Mouse (Mus musculus) liver, embryonic 16.5 days (tissue): Measurements from ENCODE around the gene Bpifb2. TPM values are rescaled to one million over a fixed set of nuclear protein-coding genes. Genes with fewer than 3 reads are reported as not detected.
"Not testable (repeated sequence)": the region's sequence is repeated elsewhere in the genome, so short reads cannot be mapped to it uniquely, and the experiment has no call there.

Experiments
- ATAC-seq: fragments of 200-750 bp; cut with Nextera tagmentation; 2 replicates; pipeline ENCODE4 v1.8.0; 2017; ENCODE audit warnings: low read depth, mild to moderate bottlenecking, moderate number of reproducible peaks, moderate library complexity
- H3K27ac ChIP-seq: fragments of 300-500 bp; sonication (generic); 2 replicates; pipeline ENCODE4 v1.5.1; 2014; ENCODE audit warnings: mild to moderate bottlenecking, low read length
- H3K27me3 ChIP-seq: fragments of 300-500 bp; sonication (generic); 2 replicates; pipeline ENCODE4 v1.6.1; 2014; ENCODE audit warnings: low read depth, low read length, mixed read lengths; ENCODE audit not compliant: control insufficient read depth, insufficient read depth
- H3K36me3 ChIP-seq: fragments of 300-500 bp; sonication (generic); 2 replicates; pipeline ENCODE4 v1.6.1; 2014; ENCODE audit warnings: mild to moderate bottlenecking; ENCODE audit not compliant: control insufficient read depth, insufficient read depth
- H3K4me1 ChIP-seq: fragments of 300-500 bp; sonication (generic); 2 replicates; pipeline ENCODE4 v1.6.1; 2014; ENCODE audit warnings: low read depth, low read length, mixed read lengths; ENCODE audit not compliant: control insufficient read depth
- H3K4me2 ChIP-seq: fragments of 300-500 bp; sonication (generic); 2 replicates; pipeline ENCODE4 v1.6.1; 2014; ENCODE audit warnings: low read depth, low read length, mixed read lengths
- H3K4me3 ChIP-seq: fragments of 300-500 bp; sonication (generic); 2 replicates; pipeline ENCODE4 v1.5.1; 2014; ENCODE audit warnings: low read depth, mild to moderate bottlenecking, low read length
- H3K9ac ChIP-seq: fragments of 300-500 bp; sonication (generic); 2 replicates; pipeline ENCODE4 v1.6.1; 2014; ENCODE audit warnings: low read depth, low read length
- H3K9me3 ChIP-seq: fragments of 300-500 bp; sonication (generic); replicated peaks from 2 replicates; pipeline ENCODE4 v1.6.1; 2016; ENCODE audit warnings: low read length; ENCODE audit not compliant: control insufficient read depth
- WGBS: fragments of 180-500 bp; shearing (Covaris S2); extraction: QIAGEN DNeasy Blood & Tissue Kit; methylation state at CpG from one replicate; pipeline ENCODE4 v1.1.7; 2014; ENCODE audit not compliant: insufficient replicate concordance; 5-methylcytosine and 5-hydroxymethylcytosine counted together
- polyA plus RNA-seq: library from polyadenylated mRNA; unstranded; fragments of >200 nt; fragmentation: Nextera tagmentation; extraction: Ambion mirVana; gene quantifications from 2 replicates; pipeline ENCODE4 v1.2.1, GENCODE M21; 2015

Bpifb2 gene
- polyA plus RNA-seq, result not detected in 2 replicates

- WGBS, result 45% methylated on average over 9 of the region's 9 CpGs
- Histone ChIP-seq H3K9ac (no peak within 1 kb of the TSS), H3K27me3 (no peaks in the 10 kb centered on the region), H3K4me3 (no peak within 1 kb of the TSS), H3K36me3 (no peaks in the 10 kb centered on the region), H3K9me3 (no peaks in the 10 kb centered on the region), H3K4me2 (no peak within 1 kb of the TSS), H3K27ac (no peak within 1 kb of the TSS), H3K4me1 (no peaks in the 10 kb centered on the region)
- ATAC-seq, result no peak
These were observed at the start of gene Bpifb2 for GRCm38 (mm10) chr2:153874745-153875144. Gene Bpifb2 (plus strand): TSS chr2:153875045.

DNA sequence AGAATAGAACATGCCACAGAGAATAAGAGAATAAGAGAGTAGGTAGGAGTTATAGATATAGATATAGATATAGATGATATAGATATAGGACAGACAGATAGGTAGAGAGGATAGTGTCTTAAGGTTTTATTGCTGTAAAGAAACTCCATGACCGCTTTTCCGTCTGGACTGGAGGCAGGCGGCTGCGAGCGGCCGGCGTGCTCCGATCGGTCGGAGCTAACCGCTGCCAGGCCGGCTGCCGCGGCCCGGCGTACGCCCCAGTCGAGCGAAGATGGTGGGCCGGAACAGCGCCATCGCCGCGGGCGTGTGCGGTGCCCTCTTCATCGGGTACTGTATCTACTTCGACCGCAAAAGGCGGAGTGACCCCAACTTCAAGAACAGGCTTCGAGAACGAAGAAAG lies 48.9 kb upstream of the Bpifb2 start:
- ATAC-seq, H3K27me3 ChIP-seq, H3K36me3 ChIP-seq, H3K4me3 ChIP-seq, H3K4me1 ChIP-seq, H3K4me2 ChIP-seq, H3K27ac ChIP-seq, H3K9ac ChIP-seq, H3K9me3 ChIP-seq: not testable (repeated sequence)
- WGBS, result 58% methylated on average over 32 of the region's 32 CpGs

- no peak for ATAC-seq
- H3K4me2 ChIP-seq, result no peak overlapping the region
- no peak overlapping the region for H3K27ac ChIP-seq
- no peak overlapping the region for H3K4me3 ChIP-seq
- no peaks in the 10 kb centered on the region for H3K27me3 ChIP-seq
- no peak overlapping the region for H3K9ac ChIP-seq
- H3K9me3 ChIP-seq, result no peaks in the 10 kb centered on the region
- no peaks in the 10 kb centered on the region for H3K4me1 ChIP-seq
- no peaks in the 10 kb centered on the region for H3K36me3 ChIP-seq
- 57% methylated on average over 8 of the region's 8 CpGs for WGBS
These were observed 47.5 kb upstream of the Bpifb2 start for GRCm38 (mm10) chr2:153827171-153827830.

DNA sequence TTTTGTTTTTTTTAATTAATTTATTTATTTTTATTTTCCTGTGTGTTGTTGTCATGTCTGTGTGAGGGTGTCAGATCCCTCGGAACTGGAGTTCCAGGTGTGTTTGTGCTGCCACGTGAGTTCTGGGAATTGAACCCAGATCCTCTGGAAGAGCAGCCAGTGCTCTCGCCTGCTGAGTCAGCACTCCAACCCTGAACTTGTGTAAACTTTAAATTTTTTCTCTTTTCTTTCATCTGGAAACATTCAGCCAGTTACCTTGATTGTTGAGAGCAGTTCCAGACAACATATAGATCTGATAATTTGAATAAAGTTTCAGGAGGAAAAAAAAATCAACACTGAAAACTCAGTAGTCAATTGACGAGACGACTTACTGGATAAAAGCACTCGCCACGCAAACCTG lies 46.1 kb upstream of the Bpifb2 start:
- H3K4me1 ChIP-seq, result no peaks in the 10 kb centered on the region
- H3K9me3 ChIP-seq, result no peaks in the 10 kb centered on the region
- no peak overlapping the region for H3K9ac ChIP-seq
- ATAC-seq, result no peak
- H3K36me3 ChIP-seq, result no peaks in the 10 kb centered on the region
- no peak overlapping the region for H3K4me3 ChIP-seq
- H3K4me2 ChIP-seq, result no peak overlapping the region
- 68% methylated on average over 7 of the region's 7 CpGs for WGBS
- H3K27ac ChIP-seq, result no peak overlapping the region
- H3K27me3 ChIP-seq, result no peaks in the 10 kb centered on the region

DNA sequence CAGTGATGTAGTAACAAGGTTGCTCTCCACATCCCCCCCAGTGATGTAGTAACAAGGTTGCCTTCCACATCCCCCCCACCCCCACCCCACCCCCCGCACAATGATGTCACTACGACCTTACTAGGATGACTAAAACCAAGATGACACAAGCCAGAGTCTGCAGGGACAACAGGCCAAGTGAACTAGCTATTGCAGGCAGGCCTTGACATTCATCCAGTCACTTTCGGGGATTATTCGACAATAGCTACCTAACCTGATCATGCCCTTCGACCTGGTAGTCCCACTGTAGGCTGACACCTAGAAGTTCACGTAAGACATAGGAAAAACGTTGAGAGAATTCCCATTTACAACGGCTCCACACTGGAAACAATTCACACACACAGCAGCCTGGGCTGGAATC lies 41.6 kb upstream of the Bpifb2 start:
- Histone ChIP-seq H3K4me1 (no peaks in the 10 kb centered on the region), H3K4me3 (no peak overlapping the region), H3K36me3 (no peaks in the 10 kb centered on the region), H3K9ac (no peak overlapping the region), H3K4me2 (no peak overlapping the region), H3K27ac (no peak overlapping the region), H3K27me3 (no peaks in the 10 kb centered on the region), H3K9me3 (no peaks in the 10 kb centered on the region)
- no peak for ATAC-seq
- 65% methylated on average over 8 of the region's 8 CpGs for WGBS

DNA sequence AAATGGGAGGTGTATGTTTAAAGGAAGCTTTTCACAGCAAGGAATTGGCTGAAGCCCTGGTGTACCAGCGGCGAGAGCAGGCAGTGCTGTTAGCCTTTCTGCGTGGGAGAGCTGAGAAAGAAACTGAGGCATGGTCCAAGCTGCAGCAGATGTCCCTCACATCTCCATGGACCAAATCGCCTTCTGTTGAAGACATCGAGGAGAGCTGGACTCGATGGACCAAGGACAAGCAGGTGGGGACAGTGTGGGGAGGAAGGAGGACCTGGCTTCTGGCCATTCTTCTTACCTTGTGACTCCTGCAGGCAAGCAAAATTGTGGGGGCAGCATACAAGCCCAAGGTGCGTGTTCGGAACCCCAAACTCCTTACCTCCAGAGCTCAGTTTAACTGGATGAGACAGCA lies 32.0 kb upstream of the Bpifb2 start:
- ATAC-seq, result no peak
- no peak overlapping the region for H3K9ac ChIP-seq
- H3K4me3 ChIP-seq, result no peak overlapping the region
- H3K27ac ChIP-seq, result no peak overlapping the region
- no peaks in the 10 kb centered on the region for H3K9me3 ChIP-seq
- H3K36me3 ChIP-seq, result no peaks in the 10 kb centered on the region
- no peaks in the 10 kb centered on the region for H3K4me1 ChIP-seq
- H3K4me2 ChIP-seq, result no peak overlapping the region
- H3K27me3 ChIP-seq, result no peaks in the 10 kb centered on the region
- 65% methylated on average over 8 of the region's 8 CpGs for WGBS

- WGBS, result 63% methylated on average over 3 of the region's 3 CpGs
- Histone ChIP-seq H3K27me3 (no peaks in the 10 kb centered on the region), H3K4me1 (no peaks in the 10 kb centered on the region), H3K9me3 (no peaks in the 10 kb centered on the region), H3K4me2 (no peak overlapping the region), H3K9ac (no peak overlapping the region), H3K27ac (no peak overlapping the region), H3K4me3 (no peak overlapping the region), H3K36me3 (no peaks in the 10 kb centered on the region)
- no peak for ATAC-seq
These were observed 26.5 kb upstream of the Bpifb2 start for GRCm38 (mm10) chr2:153848389-153848788.

- Histone ChIP-seq H3K27ac (no peak overlapping the region), H3K4me1 (no peaks in the 10 kb centered on the region), H3K36me3 (no peaks in the 10 kb centered on the region), H3K4me2 (no peak overlapping the region), H3K27me3 (no peaks in the 10 kb centered on the region), H3K9me3 (no peaks in the 10 kb centered on the region), H3K9ac (no peak overlapping the region), H3K4me3 (no peak overlapping the region)
- no peak for ATAC-seq
- WGBS, result 60% methylated on average over 6 of the region's 6 CpGs
These were observed 24.4 kb upstream of the Bpifb2 start for GRCm38 (mm10) chr2:153850351-153851029.

GRCm38 (mm10) chr2:153851030-153851360 lies 23.9 kb upstream of the Bpifb2 start:
- no peak overlapping the region for H3K4me2 ChIP-seq
- H3K9ac ChIP-seq, result no peak overlapping the region
- H3K36me3 ChIP-seq, result no peaks in the 10 kb centered on the region
- ATAC-seq, result no peak
- no peaks in the 10 kb centered on the region for H3K27me3 ChIP-seq
- no peak overlapping the region for H3K4me3 ChIP-seq
- no peaks in the 10 kb centered on the region for H3K4me1 ChIP-seq
- no peak overlapping the region for H3K27ac ChIP-seq
- H3K9me3 ChIP-seq, result no peaks in the 10 kb centered on the region
- WGBS, result 23% methylated on average over 4 of the region's 4 CpGs
